In the genomic region with DNA sequence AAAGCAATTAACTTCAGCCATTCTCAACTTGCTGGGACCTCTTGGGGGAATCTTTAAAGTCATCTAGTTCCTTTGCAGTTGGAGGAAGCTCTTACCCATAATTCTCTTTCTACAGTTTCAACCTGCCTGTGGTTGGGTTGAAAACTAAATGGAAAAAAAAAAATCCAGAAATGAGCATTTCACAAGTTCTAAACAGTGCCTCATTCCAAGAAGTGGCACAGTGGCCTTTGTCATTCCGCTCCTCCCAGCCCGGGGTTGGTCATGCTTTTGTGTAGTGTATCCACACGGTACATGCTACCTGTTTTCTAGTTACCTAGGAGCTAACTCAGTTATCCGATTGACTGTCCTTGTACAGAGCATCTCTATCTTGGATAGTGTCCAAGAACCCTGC, we compare ENCODE assay signal across 10 mouse cellular contexts.
DNase-seq lines count a peak whose midpoint lies in the region; ATAC-seq and TF ChIP-seq lines count a peak whose summit lies in the region.
"Had no signal": no experiment of that assay in that cellular context is flagged by ENCODE, and none has a peak within 500 bp of the region (broad histone marks: within the 10 kb centered on the region; RNA-seq: fewer than 3 reads in every experiment).

No protein-coding gene starts in this region.

- ATAC-seq in lung, embryonic 14.5 days (ENCODE audit: insufficient read depth), result no peak
- ATAC-seq in liver, embryonic 11.5 days (replicated peaks; ENCODE audit: low FRiP score), result no peak
- no peak for ATAC-seq in stomach, embryonic 14.5 days (ENCODE audit: insufficient number of reproducible peaks, insufficient read depth, low FRiP score, low read depth)
- no peak for ATAC-seq in midbrain, postnatal 0 days (ENCODE audit: low FRiP score)

- H3K9ac ChIP-seq in lung, embryonic 14.5 days, result no peak overlapping the region
- no peak overlapping the region for H3K9ac ChIP-seq in liver, embryonic 11.5 days (ENCODE audit: low read depth, low read length)
- no peak overlapping the region for H3K9ac ChIP-seq in stomach, embryonic 14.5 days (replicated peaks; ENCODE audit: low read depth, low read length)
- H3K9ac ChIP-seq in midbrain, postnatal 0 days (replicated peaks; ENCODE audit: low read length, poor library complexity, severe bottlenecking), result no peak overlapping the region
- H3K9ac ChIP-seq: embryonic facial prominence, embryonic 15.5 days; forebrain, postnatal 0 days had no signal

- no peak overlapping the region for H3K4me3 ChIP-seq in heart, embryonic 10.5 days
- no peak overlapping the region for H3K4me3 ChIP-seq in lung, embryonic 14.5 days (ENCODE audit: low read depth, low read length)
- H3K4me3 ChIP-seq in liver, embryonic 11.5 days (ENCODE audit: low read depth, low read length), result no peak overlapping the region
- H3K4me3 ChIP-seq in stomach, embryonic 14.5 days (ENCODE audit: low read depth, low read length), result no peak overlapping the region
- H3K4me3 ChIP-seq in midbrain, postnatal 0 days (ENCODE audit: low read depth, low read length), result no peak overlapping the region
- H3K4me3 ChIP-seq: embryonic facial prominence, embryonic 15.5 days had no signal

- intact Hi-C loops in heart, postnatal 14 days (cut with DNase I), result loop anchor here (1.0 to 10.0 kb wide), 4 partner anchors 30 to 639 kb away; no protein-coding TSS in a partner anchor

- no peak for DNase-seq in heart, embryonic 10.5 days (ENCODE audit: low spot score)
- no peak for DNase-seq in heart, postnatal 14 days
- DNase-seq in lung, embryonic 14.5 days, result no peak
- no peak for DNase-seq in lung, postnatal 25 days (ENCODE audit: low spot score)
- DNase-seq in liver, embryonic 11.5 days (ENCODE audit: low spot score), result no peak
- no peak for DNase-seq in spleen, adult 12 weeks (ENCODE audit: low spot score)
- DNase-seq in midbrain, postnatal 0 days (ENCODE audit: low spot score), result no peak

- H3K27ac ChIP-seq in heart, embryonic 10.5 days, result peak overlapping the region; percentile 70
- H3K27ac ChIP-seq in lung, embryonic 14.5 days (ENCODE audit: low read depth), result 0 out of 2 replicates have a peak overlapping the region, but pooled peaks have one; percentile 25
- H3K27ac ChIP-seq in liver, embryonic 11.5 days (ENCODE audit: low read depth, low read length), result peak overlapping the region; percentile 56; the same call in 1 of the 2 replicates
- H3K27ac ChIP-seq in stomach, embryonic 14.5 days (ENCODE audit: low read length), result peak overlapping the region; percentile 63; the same call in 1 of the 2 replicates
- H3K27ac ChIP-seq in midbrain, postnatal 0 days (ENCODE audit: low read depth, low read length), result no peak overlapping the region
- H3K27ac ChIP-seq: embryonic facial prominence, embryonic 15.5 days had no signal

- peaks cover 18% of the 10 kb centered on the region for H3K4me1 ChIP-seq in heart, embryonic 10.5 days
- no peaks in the 10 kb centered on the region for H3K4me1 ChIP-seq in lung, embryonic 14.5 days (ENCODE audit: insufficient read depth)
- peaks cover 31% of the 10 kb centered on the region for H3K4me1 ChIP-seq in liver, embryonic 11.5 days (replicated peaks; ENCODE audit: control insufficient read depth, insufficient read depth, low read length)
- H3K4me1 ChIP-seq in stomach, embryonic 14.5 days (ENCODE audit: control insufficient read depth, insufficient read depth, low read length), result 0 out of 2 replicates have a peak, but pooled peaks cover 3% of the 10 kb centered on the region
- H3K4me1 ChIP-seq in midbrain, postnatal 0 days (ENCODE audit: insufficient read depth, low read length), result no peaks in the 10 kb centered on the region
- H3K4me1 ChIP-seq: embryonic facial prominence, embryonic 15.5 days had no signal

- 90% methylated on average over 4 of the region's 4 CpGs for WGBS in heart, embryonic 10.5 days
- 87% methylated on average over 4 of the region's 4 CpGs for WGBS in lung, embryonic 14.5 days
- WGBS in liver, embryonic 11.5 days, result 90% methylated on average over 4 of the region's 4 CpGs
- WGBS in stomach, embryonic 14.5 days, result 85% methylated on average over 4 of the region's 4 CpGs
- 82% methylated on average over 4 of the region's 4 CpGs for WGBS in midbrain, postnatal 0 days

- no peak for TF ChIP-seq CTCF in lung, embryonic 14.5 days (IDR thresholded peaks at IDR 0.05; ENCODE audit: low read depth)
- TF ChIP-seq CTCF in midbrain, postnatal 0 days (IDR thresholded peaks at IDR 0.05), result no peak

- no peaks in the 10 kb centered on the region for H3K9me3 ChIP-seq in heart, embryonic 10.5 days
- no peaks in the 10 kb centered on the region for H3K9me3 ChIP-seq in lung, embryonic 14.5 days (ENCODE audit: low read depth, low read length)
- no peaks in the 10 kb centered on the region for H3K9me3 ChIP-seq in liver, embryonic 11.5 days (ENCODE audit: control insufficient read depth, low read length)
- H3K9me3 ChIP-seq in stomach, embryonic 14.5 days (ENCODE audit: control insufficient read depth, low read depth, low read length), result no peaks in the 10 kb centered on the region; the same call in 1 of the 2 replicates
- 0 out of 2 replicates have a peak, but pooled peaks cover 4% of the 10 kb centered on the region for H3K9me3 ChIP-seq in midbrain, postnatal 0 days (ENCODE audit: low read length)
- H3K9me3 ChIP-seq: embryonic facial prominence, embryonic 15.5 days had no signal

- no peak overlapping the region for H3K4me2 ChIP-seq in lung, embryonic 14.5 days
- no peak overlapping the region for H3K4me2 ChIP-seq in liver, embryonic 11.5 days
- H3K4me2 ChIP-seq in stomach, embryonic 14.5 days (replicated peaks; ENCODE audit: low read depth, low read length), result no peak overlapping the region
- H3K4me2 ChIP-seq in midbrain, postnatal 0 days (ENCODE audit: low read depth, low read length, poor library complexity, severe bottlenecking), result no peak overlapping the region
- H3K4me2 ChIP-seq: embryonic facial prominence, embryonic 15.5 days had no signal

- no peaks in the 10 kb centered on the region for H3K36me3 ChIP-seq in heart, embryonic 10.5 days
- H3K36me3 ChIP-seq in lung, embryonic 14.5 days (ENCODE audit: insufficient read depth), result no peaks in the 10 kb centered on the region
- no peaks in the 10 kb centered on the region for H3K36me3 ChIP-seq in liver, embryonic 11.5 days (ENCODE audit: control insufficient read depth, insufficient read depth, low read length)
- H3K36me3 ChIP-seq in stomach, embryonic 14.5 days (ENCODE audit: control insufficient read depth, insufficient read depth, low read length), result no peaks in the 10 kb centered on the region
- no peaks in the 10 kb centered on the region for H3K36me3 ChIP-seq in midbrain, postnatal 0 days (ENCODE audit: insufficient read depth, low read length)
- H3K36me3 ChIP-seq: embryonic facial prominence, embryonic 15.5 days had no signal

- H3K27me3 ChIP-seq in heart, embryonic 10.5 days (ENCODE audit: insufficient read depth, poor library complexity, severe bottlenecking), result peaks cover 6% of the 10 kb centered on the region; the same call in 1 of the 2 replicates
- no peaks in the 10 kb centered on the region for H3K27me3 ChIP-seq in lung, embryonic 14.5 days (ENCODE audit: insufficient read depth, low read length)
- H3K27me3 ChIP-seq in liver, embryonic 11.5 days (replicated peaks; ENCODE audit: control insufficient read depth, insufficient read depth, low read length), result no peaks in the 10 kb centered on the region
- no peaks in the 10 kb centered on the region for H3K27me3 ChIP-seq in stomach, embryonic 14.5 days (ENCODE audit: control insufficient read depth, insufficient read depth, low read length)
- H3K27me3 ChIP-seq in midbrain, postnatal 0 days (ENCODE audit: insufficient read depth, low read length), result peaks cover 6% of the 10 kb centered on the region; the same call in 1 of the 2 replicates
- H3K27me3 ChIP-seq: embryonic facial prominence, embryonic 15.5 days had no signal
